Mouse (Mus musculus) MEL (cell line): ENCODE measurements around the gene Arhgap23.

Experiments
- CHD2 ChIP-seq: IDR thresholded peaks from 2 replicates; pipeline ENCODE4 v1.6.1; 2011; ENCODE audit warnings: low read length, improper control_type of control experiment
- CTCF ChIP-seq, 3 experiments: IDR thresholded peaks in 2 of 3; conservative IDR thresholded peaks in 1 of 3; 2 replicates each; pipeline ENCODE4 v1.5.1; 2011 to 2012; ENCODE audit warnings: low read length in 3 of 3, low read depth in 2 of 3, mild to moderate bottlenecking in 2 of 3, improper control_type of control experiment in 1 of 3, inconsistent platforms in 1 of 3, mixed read lengths in 1 of 3, moderate library complexity in 1 of 3; ENCODE audit not compliant: control insufficient read depth in 1 of 3, insufficient read depth in 1 of 3, poor library complexity in 1 of 3, severe bottlenecking in 1 of 3
- E2F4 ChIP-seq: IDR thresholded peaks from 2 replicates; pipeline ENCODE4 v1.6.1; 2011; ENCODE audit warnings: low read depth, low read length, improper control_type of control experiment, borderline replicate concordance
- GATA1 ChIP-seq: IDR thresholded peaks from 2 replicates; pipeline ENCODE4 v1.6.1; 2011; ENCODE audit warnings: low read depth, low read length, improper control_type of control experiment
- HCFC1 ChIP-seq: IDR thresholded peaks from 2 replicates; pipeline ENCODE4 v1.6.1; 2012; ENCODE audit warnings: low read depth, mild to moderate bottlenecking, inconsistent platforms, low read length, improper control_type of control experiment, moderate library complexity
- KAT2A ChIP-seq: conservative IDR thresholded peaks from 2 replicates; pipeline ENCODE4 v1.6.1; 2012; ENCODE audit warnings: low read depth, low read length, improper control_type of control experiment, inconsistent platforms
- MYC ChIP-seq: IDR thresholded peaks from 2 replicates; pipeline ENCODE4 v1.6.1; 2011; ENCODE audit warnings: low read depth, mild to moderate bottlenecking, low read length, improper control_type of control experiment, moderate library complexity
- POLR2A ChIP-seq, 2 experiments: IDR thresholded peaks; 2 replicates each; pipeline ENCODE4 v1.6.1; 2011 to 2012; ENCODE audit warnings: low read length in 2 of 2, mild to moderate bottlenecking in 2 of 2, control low read depth in 1 of 2, improper control_type of control experiment in 1 of 2, low read depth in 1 of 2, moderate library complexity in 1 of 2; ENCODE audit not compliant: control insufficient read depth in 1 of 2, insufficient read depth in 1 of 2, poor library complexity in 1 of 2
- POLR2AphosphoS2 ChIP-seq: IDR thresholded peaks from 2 replicates; pipeline ENCODE4 v1.6.1; 2011; ENCODE audit warnings: low read length, improper control_type of control experiment
- RAD21 ChIP-seq: IDR thresholded peaks from 2 replicates; pipeline ENCODE4 v1.6.1; 2011; ENCODE audit warnings: mild to moderate bottlenecking, low read depth, low read length, improper control_type of control experiment
- USF1 ChIP-seq: IDR thresholded peaks from 2 replicates; pipeline ENCODE4 v1.6.1; 2014; ENCODE audit warnings: low read depth, mild to moderate bottlenecking, inconsistent platforms, low read length, improper control_type of control experiment, moderate library complexity
- ZKSCAN1 ChIP-seq: IDR thresholded peaks from 2 replicates; pipeline ENCODE4 v1.6.1; 2012; ENCODE audit warnings: low read depth, mild to moderate bottlenecking, inconsistent platforms, low read length, improper control_type of control experiment, moderate library complexity

DNA sequence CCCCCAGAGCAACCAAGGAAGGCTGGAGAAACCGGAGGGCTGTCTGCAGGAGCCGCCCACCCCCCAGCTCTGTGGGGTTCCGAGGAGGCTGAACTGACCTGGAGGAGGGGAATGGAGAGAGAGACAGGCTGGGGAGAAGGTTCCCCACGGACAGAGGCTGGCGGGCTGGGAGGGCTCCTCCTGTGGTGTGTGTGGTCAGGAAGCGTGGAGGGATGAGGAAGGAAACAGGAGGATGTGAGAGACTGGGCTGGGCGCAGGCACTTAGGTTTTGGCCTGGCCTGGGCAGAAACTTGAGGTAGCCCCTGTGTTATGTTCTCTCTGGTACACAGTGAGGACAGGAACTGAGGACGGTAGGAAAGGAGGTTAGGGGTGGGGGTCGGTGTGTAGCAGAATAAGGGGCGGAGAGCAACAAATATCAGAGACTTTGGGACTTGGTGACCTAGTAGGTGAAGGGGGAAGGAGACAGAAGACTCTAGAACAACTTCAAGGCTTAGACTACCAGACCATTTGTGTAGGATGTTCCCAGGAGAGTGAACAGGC lies 2.5 kb upstream of the Arhgap23 start:
- TF ChIP-seq CTCF (IDR thresholded peaks at IDR 0.05 in 2 of 3, conservative IDR thresholded peaks at IDR 0.05 in 1 of 3; ENCODE audit: control insufficient read depth in 1 of 3, insufficient read depth in 1 of 3, low read depth in 2 of 3, low read length in 3 of 3, poor library complexity in 1 of 3, severe bottlenecking in 1 of 3) (no peak), POLR2AphosphoS2 (no peak), USF1 (no peak), HCFC1 (no peak), ZKSCAN1 (no peak), POLR2A (IDR thresholded peaks at IDR 0.05; ENCODE audit: control insufficient read depth in 1 of 2, insufficient read depth in 1 of 2, low read depth in 1 of 2, low read length in 2 of 2, poor library complexity in 1 of 2) (no peak), E2F4 (no peak), CHD2 (no peak), GATA1 (no peak), RAD21 (no peak), MYC (no peak), KAT2A (no peak)
